Mouse (Mus musculus): ENCODE results near the gene Syvn1. TPM values are rescaled to one million over a fixed set of nuclear protein-coding genes. Genes with fewer than 3 reads are reported as not detected.

The Syvn1 gene
- polyA plus RNA-seq (2014; fragmentation: Illumina TruSeq; extraction: RNeasy Lipid Tissue Mini Kit (QIAGEN cat#74804); ENCODE audit: low replicate concordance): 0.97 TPM

GRCm38 (mm10) chr19:6046294-6047153 lies at the start of gene Syvn1:
Syvn1 (plus strand) TSS chr19:6046576.

GRCm38 (mm10) chr19:6015511-6016315 lies 30.7 kb upstream of the Syvn1 start, which contains the start of gene Capn1:
Capn1 (minus strand) TSS chr19:6015897.

GRCm38 (mm10) chr19:6057313-6058096 lies 11.1 kb downstream of the Syvn1 start, which contains the start of the genes Mrpl49 and Fau:
Mrpl49 (minus strand) TSS chr19:6057785.
Fau (plus strand) TSS chr19:6057844.

GRCm38 (mm10) chr19:6061021-6061533 lies 14.7 kb downstream of the Syvn1 start, which contains the start of gene Znhit2:
Znhit2 (plus strand) TSS chr19:6061192.

GRCm38 (mm10) chr19:6067724-6068415 lies 21.5 kb downstream of the Syvn1 start, which contains the start of gene Tm7sf2:
Tm7sf2 (minus strand) TSS chr19:6068373.

GRCm38 (mm10) chr19:6076564-6077393 lies 30.4 kb downstream of the Syvn1 start, which contains the start of gene Vps51:
Vps51 (minus strand) TSS chr19:6077231.

GRCm38 (mm10) chr19:6079983-6080480 lies 33.7 kb downstream of the Syvn1 start, which contains the start of gene Tmem262:
Tmem262 (plus strand) TSS chr19:6080033.

GRCm38 (mm10) chr19:6082156-6082555 lies 35.8 kb downstream of the Syvn1 start, which contains the start of gene Gm28374:
Gm28374 (minus strand) TSS chr19:6082256.

GRCm38 (mm10) chr19:6084478-6085248 lies 38.3 kb downstream of the Syvn1 start, which contains the start of the genes Zfpl1 and Cdca5:
Zfpl1 (minus strand) TSS chr19:6084956.
Cdca5 (plus strand) TSS chr19:6084983.

GRCm38 (mm10) chr19:6094119-6094518 lies 47.7 kb downstream of the Syvn1 start, which contains the start of gene AC131692.1:
AC131692.1 (plus strand) TSS chr19:6094419.

Other genes starting within 250 kb of the Syvn1 start
- gene Frmd8, start 171.3 kb upstream of the Syvn1 start, polyA plus RNA-seq (2014; fragmentation: Illumina TruSeq; extraction: RNeasy Lipid Tissue Mini Kit (QIAGEN cat#74804); ENCODE audit: low replicate concordance): 6.4 TPM
- gene Slc25a45, start 168.8 kb upstream of the Syvn1 start, polyA plus RNA-seq (2014; fragmentation: Illumina TruSeq; extraction: RNeasy Lipid Tissue Mini Kit (QIAGEN cat#74804); ENCODE audit: low replicate concordance): 29.7 TPM
- gene Tigd3, start 152.4 kb upstream of the Syvn1 start, polyA plus RNA-seq (2014; fragmentation: Illumina TruSeq; extraction: RNeasy Lipid Tissue Mini Kit (QIAGEN cat#74804); ENCODE audit: low replicate concordance): 0.97 TPM
- 8.6 TPM for gene Dpf2, start 133.6 kb upstream of the Syvn1 start, polyA plus RNA-seq (2014; fragmentation: Illumina TruSeq; extraction: RNeasy Lipid Tissue Mini Kit (QIAGEN cat#74804); ENCODE audit: low replicate concordance)
- gene Cdc42ep2, start 121.8 kb upstream of the Syvn1 start, polyA plus RNA-seq (2014; fragmentation: Illumina TruSeq; extraction: RNeasy Lipid Tissue Mini Kit (QIAGEN cat#74804); ENCODE audit: low replicate concordance): 2.5 TPM
- gene Pola2, start 82.4 kb upstream of the Syvn1 start, polyA plus RNA-seq (2014; fragmentation: Illumina TruSeq; extraction: RNeasy Lipid Tissue Mini Kit (QIAGEN cat#74804); ENCODE audit: low replicate concordance): 4.1 TPM
- gene Slc22a20, start 60.4 kb upstream of the Syvn1 start, polyA plus RNA-seq (2014; fragmentation: Illumina TruSeq; extraction: RNeasy Lipid Tissue Mini Kit (QIAGEN cat#74804); ENCODE audit: low replicate concordance): not detected
- gene Capn1, start 30.7 kb upstream of the Syvn1 start, polyA plus RNA-seq (2014; fragmentation: Illumina TruSeq; extraction: RNeasy Lipid Tissue Mini Kit (QIAGEN cat#74804); ENCODE audit: low replicate concordance): 1.9 TPM
- gene Mrpl49, start 11.2 kb downstream of the Syvn1 start, polyA plus RNA-seq (2014; fragmentation: Illumina TruSeq; extraction: RNeasy Lipid Tissue Mini Kit (QIAGEN cat#74804); ENCODE audit: low replicate concordance): 21.3 TPM
- 4.9 TPM for gene Fau, start 11.3 kb downstream of the Syvn1 start, polyA plus RNA-seq (2014; fragmentation: Illumina TruSeq; extraction: RNeasy Lipid Tissue Mini Kit (QIAGEN cat#74804); ENCODE audit: low replicate concordance)
- gene Znhit2, start 14.6 kb downstream of the Syvn1 start, polyA plus RNA-seq (2014; fragmentation: Illumina TruSeq; extraction: RNeasy Lipid Tissue Mini Kit (QIAGEN cat#74804); ENCODE audit: low replicate concordance): not detected
- gene Tm7sf2, start 21.8 kb downstream of the Syvn1 start, polyA plus RNA-seq (2014; fragmentation: Illumina TruSeq; extraction: RNeasy Lipid Tissue Mini Kit (QIAGEN cat#74804); ENCODE audit: low replicate concordance): 0.97 TPM
- gene Vps51, start 30.7 kb downstream of the Syvn1 start, polyA plus RNA-seq (2014; fragmentation: Illumina TruSeq; extraction: RNeasy Lipid Tissue Mini Kit (QIAGEN cat#74804); ENCODE audit: low replicate concordance): 9.3 TPM
- gene Tmem262, start 33.5 kb downstream of the Syvn1 start, polyA plus RNA-seq (2014; fragmentation: Illumina TruSeq; extraction: RNeasy Lipid Tissue Mini Kit (QIAGEN cat#74804); ENCODE audit: low replicate concordance): not detected
- gene Gm28374, start 35.7 kb downstream of the Syvn1 start, polyA plus RNA-seq (2014; fragmentation: Illumina TruSeq; extraction: RNeasy Lipid Tissue Mini Kit (QIAGEN cat#74804); ENCODE audit: low replicate concordance): not detected
- not detected for gene Zfpl1, start 38.4 kb downstream of the Syvn1 start, polyA plus RNA-seq (2014; fragmentation: Illumina TruSeq; extraction: RNeasy Lipid Tissue Mini Kit (QIAGEN cat#74804); ENCODE audit: low replicate concordance)
- gene Cdca5, start 38.4 kb downstream of the Syvn1 start, polyA plus RNA-seq (2014; fragmentation: Illumina TruSeq; extraction: RNeasy Lipid Tissue Mini Kit (QIAGEN cat#74804); ENCODE audit: low replicate concordance): 2.1 TPM
- not detected for gene AC131692.1, start 47.8 kb downstream of the Syvn1 start, polyA plus RNA-seq (2014; fragmentation: Illumina TruSeq; extraction: RNeasy Lipid Tissue Mini Kit (QIAGEN cat#74804); ENCODE audit: low replicate concordance)
- 3.8 TPM for gene Naaladl1, start 59.2 kb downstream of the Syvn1 start, polyA plus RNA-seq (2014; fragmentation: Illumina TruSeq; extraction: RNeasy Lipid Tissue Mini Kit (QIAGEN cat#74804); ENCODE audit: low replicate concordance)
- not detected for gene Sac3d1, start 72.1 kb downstream of the Syvn1 start, polyA plus RNA-seq (2014; fragmentation: Illumina TruSeq; extraction: RNeasy Lipid Tissue Mini Kit (QIAGEN cat#74804); ENCODE audit: low replicate concordance)
- gene Snx15, start 81.7 kb downstream of the Syvn1 start, polyA plus RNA-seq (2014; fragmentation: Illumina TruSeq; extraction: RNeasy Lipid Tissue Mini Kit (QIAGEN cat#74804); ENCODE audit: low replicate concordance): 4.0 TPM
- gene Batf2, start 94.4 kb downstream of the Syvn1 start, polyA plus RNA-seq (2014; fragmentation: Illumina TruSeq; extraction: RNeasy Lipid Tissue Mini Kit (QIAGEN cat#74804); ENCODE audit: low replicate concordance): 0.41 TPM
- gene Arl2, start 95.0 kb downstream of the Syvn1 start, polyA plus RNA-seq (2014; fragmentation: Illumina TruSeq; extraction: RNeasy Lipid Tissue Mini Kit (QIAGEN cat#74804); ENCODE audit: low replicate concordance): 1.0 TPM
- gene Majin, start 137.8 kb downstream of the Syvn1 start, polyA plus RNA-seq (2014; fragmentation: Illumina TruSeq; extraction: RNeasy Lipid Tissue Mini Kit (QIAGEN cat#74804); ENCODE audit: low replicate concordance): 0.37 TPM
- not detected for gene Gpha2, start 179.8 kb downstream of the Syvn1 start, polyA plus RNA-seq (2014; fragmentation: Illumina TruSeq; extraction: RNeasy Lipid Tissue Mini Kit (QIAGEN cat#74804); ENCODE audit: low replicate concordance)
- 0.30 TPM for gene Ppp2r5b, start 189.3 kb downstream of the Syvn1 start, polyA plus RNA-seq (2014; fragmentation: Illumina TruSeq; extraction: RNeasy Lipid Tissue Mini Kit (QIAGEN cat#74804); ENCODE audit: low replicate concordance)
- gene Atg2a, start 195.1 kb downstream of the Syvn1 start, polyA plus RNA-seq (2014; fragmentation: Illumina TruSeq; extraction: RNeasy Lipid Tissue Mini Kit (QIAGEN cat#74804); ENCODE audit: low replicate concordance): 0.07 TPM
- gene Ehd1, start 230.1 kb downstream of the Syvn1 start, polyA plus RNA-seq (2014; fragmentation: Illumina TruSeq; extraction: RNeasy Lipid Tissue Mini Kit (QIAGEN cat#74804); ENCODE audit: low replicate concordance): 22.8 TPM